Mouse (Mus musculus): Measurements from ENCODE around the gene Usp13. TPM values are rescaled to one million over a fixed set of nuclear protein-coding genes. Genes with fewer than 3 reads are reported as not detected.

Gene Usp13
- polyA plus RNA-seq (2012; rRNA removed): 0.11 and 0.14 TPM in 2 replicates

GRCm38 (mm10) chr3:32817357-32818326 lies at the start of gene Usp13:
Gene Usp13 (plus strand): TSS chr3:32817546.
- Histone ChIP-seq H3K27ac (ENCODE audit: control insufficient read depth, insufficient read depth, low read depth, low read length) (no peak within 1 kb of the TSS), H3K36me3 (ENCODE audit: control insufficient read depth, insufficient read depth, low read length) (no peaks in the 10 kb centered on the region), H3K4me1 (ENCODE audit: control insufficient read depth, insufficient read depth, low read length) (peaks cover 10% of the 10 kb centered on the region), H3K27me3 (ENCODE audit: control insufficient read depth, insufficient read depth, low read length) (no peaks in the 10 kb centered on the region), H3K4me3 (ENCODE audit: control insufficient read depth, low read depth, low read length) (peak within 1 kb of the TSS; percentile 64)
- TF ChIP-seq POLR2A (IDR thresholded peaks at IDR 0.05; ENCODE audit: control insufficient read depth, low read depth, low read length) (no peak), CTCF (IDR thresholded peaks at IDR 0.05; ENCODE audit: control insufficient read depth, insufficient read depth, insufficient replicate concordance, low read depth, low read length) (no peak)

GRCm38 (mm10) chr3:32770781-32771180 lies 46.6 kb upstream of the Usp13 start:
- Histone ChIP-seq H3K27ac (ENCODE audit: control insufficient read depth, insufficient read depth, low read depth, low read length) (no peak overlapping the region), H3K4me3 (ENCODE audit: control insufficient read depth, low read depth, low read length) (no peak overlapping the region), H3K36me3 (ENCODE audit: control insufficient read depth, insufficient read depth, low read length) (no peaks in the 10 kb centered on the region), H3K4me1 (ENCODE audit: control insufficient read depth, insufficient read depth, low read length) (no peaks in the 10 kb centered on the region), H3K27me3 (ENCODE audit: control insufficient read depth, insufficient read depth, low read length) (no peaks in the 10 kb centered on the region)
- TF ChIP-seq CTCF (IDR thresholded peaks at IDR 0.05; ENCODE audit: control insufficient read depth, insufficient read depth, insufficient replicate concordance, low read depth, low read length) (no peak), POLR2A (IDR thresholded peaks at IDR 0.05; ENCODE audit: control insufficient read depth, low read depth, low read length) (no peak)

DNA sequence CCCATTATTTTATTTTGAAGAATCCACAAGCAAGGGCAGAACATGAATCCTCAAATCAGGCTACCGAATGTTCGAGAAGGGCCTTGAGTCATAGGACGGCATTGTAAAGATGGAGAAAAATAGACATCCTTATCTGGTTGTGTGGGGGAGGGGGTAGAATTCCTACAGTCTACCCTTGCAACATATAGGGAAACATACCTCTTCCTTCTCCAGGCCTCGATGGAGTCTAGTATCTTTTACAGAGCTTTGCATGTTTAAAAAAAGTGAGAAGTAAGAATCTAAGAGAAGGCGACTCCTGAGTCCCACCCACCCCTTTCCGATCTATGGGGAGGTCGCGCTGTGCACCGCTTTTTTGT lies 367 bp upstream of the Usp13 start:
- H3K27ac ChIP-seq (ENCODE audit: control insufficient read depth, insufficient read depth, low read depth, low read length): no peak overlapping the region
- TF ChIP-seq POLR2A (IDR thresholded peaks at IDR 0.05; ENCODE audit: control insufficient read depth, low read depth, low read length): no peak
- no peak for TF ChIP-seq CTCF (IDR thresholded peaks at IDR 0.05; ENCODE audit: control insufficient read depth, insufficient read depth, insufficient replicate concordance, low read depth, low read length)
- H3K4me3 ChIP-seq (ENCODE audit: control insufficient read depth, low read depth, low read length): peak overlapping the region; percentile 64
- no peaks in the 10 kb centered on the region for H3K27me3 ChIP-seq (ENCODE audit: control insufficient read depth, insufficient read depth, low read length)
- no peaks in the 10 kb centered on the region for H3K36me3 ChIP-seq (ENCODE audit: control insufficient read depth, insufficient read depth, low read length)
- H3K4me1 ChIP-seq (ENCODE audit: control insufficient read depth, insufficient read depth, low read length): peaks cover 10% of the 10 kb centered on the region

GRCm38 (mm10) chr3:32818327-32818900 lies 1.1 kb downstream of the Usp13 start:
- Histone ChIP-seq H3K4me3 (ENCODE audit: control insufficient read depth, low read depth, low read length) (no peak overlapping the region), H3K36me3 (ENCODE audit: control insufficient read depth, insufficient read depth, low read length) (no peaks in the 10 kb centered on the region), H3K4me1 (ENCODE audit: control insufficient read depth, insufficient read depth, low read length) (peaks cover 11% of the 10 kb centered on the region), H3K27ac (ENCODE audit: control insufficient read depth, insufficient read depth, low read depth, low read length) (no peak overlapping the region), H3K27me3 (ENCODE audit: control insufficient read depth, insufficient read depth, low read length) (no peaks in the 10 kb centered on the region)
- TF ChIP-seq CTCF (IDR thresholded peaks at IDR 0.05; ENCODE audit: control insufficient read depth, insufficient read depth, insufficient replicate concordance, low read depth, low read length) (no peak), POLR2A (IDR thresholded peaks at IDR 0.05; ENCODE audit: control insufficient read depth, low read depth, low read length) (no peak)

- H3K36me3 ChIP-seq (ENCODE audit: control insufficient read depth, insufficient read depth, low read length): no peaks in the 10 kb centered on the region
- no peak for TF ChIP-seq POLR2A (IDR thresholded peaks at IDR 0.05; ENCODE audit: control insufficient read depth, low read depth, low read length)
- no peak for TF ChIP-seq CTCF (IDR thresholded peaks at IDR 0.05; ENCODE audit: control insufficient read depth, insufficient read depth, insufficient replicate concordance, low read depth, low read length)
- no peak overlapping the region for H3K4me3 ChIP-seq (ENCODE audit: control insufficient read depth, low read depth, low read length)
- no peaks in the 10 kb centered on the region for H3K27me3 ChIP-seq (ENCODE audit: control insufficient read depth, insufficient read depth, low read length)
- H3K27ac ChIP-seq (ENCODE audit: control insufficient read depth, insufficient read depth, low read depth, low read length): no peak overlapping the region
- peaks cover 6% of the 10 kb centered on the region for H3K4me1 ChIP-seq (ENCODE audit: control insufficient read depth, insufficient read depth, low read length)
These were observed 5.3 kb downstream of the Usp13 start for GRCm38 (mm10) chr3:32822620-32823019.

DNA sequence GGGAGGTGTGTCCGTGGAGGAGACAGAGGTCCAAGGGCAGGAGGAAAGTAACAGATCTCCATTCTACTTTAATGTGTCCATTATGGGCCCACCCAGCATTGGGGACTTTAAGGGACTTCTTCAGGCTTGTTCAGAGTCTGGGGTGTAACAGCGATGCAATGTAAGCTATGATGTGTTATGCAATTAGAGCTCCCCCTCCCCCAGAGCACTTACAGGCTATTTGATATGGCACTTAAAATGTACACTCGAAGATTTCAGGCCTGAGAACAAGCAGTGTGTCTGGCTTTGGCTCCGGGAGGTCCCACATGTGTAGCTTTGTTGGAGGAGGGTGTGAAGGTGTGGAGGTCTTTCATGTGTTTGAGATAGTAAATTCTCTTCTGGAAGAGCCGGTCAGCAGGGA lies 7.6 kb downstream of the Usp13 start:
- Histone ChIP-seq H3K4me1 (ENCODE audit: control insufficient read depth, insufficient read depth, low read length) (0 out of 2 replicates have a peak, but pooled peaks cover 2% of the 10 kb centered on the region), H3K36me3 (ENCODE audit: control insufficient read depth, insufficient read depth, low read length) (no peaks in the 10 kb centered on the region), H3K4me3 (ENCODE audit: control insufficient read depth, low read depth, low read length) (no peak overlapping the region), H3K27ac (ENCODE audit: control insufficient read depth, insufficient read depth, low read depth, low read length) (no peak overlapping the region), H3K27me3 (ENCODE audit: control insufficient read depth, insufficient read depth, low read length) (no peaks in the 10 kb centered on the region)
- TF ChIP-seq CTCF (IDR thresholded peaks at IDR 0.05; ENCODE audit: control insufficient read depth, insufficient read depth, insufficient replicate concordance, low read depth, low read length) (no peak), POLR2A (IDR thresholded peaks at IDR 0.05; ENCODE audit: control insufficient read depth, low read depth, low read length) (no peak)

- Histone ChIP-seq H3K4me3 (ENCODE audit: control insufficient read depth, low read depth, low read length) (no peak overlapping the region), H3K4me1 (ENCODE audit: control insufficient read depth, insufficient read depth, low read length) (0 out of 2 replicates have a peak, but pooled peaks cover 2% of the 10 kb centered on the region), H3K36me3 (ENCODE audit: control insufficient read depth, insufficient read depth, low read length) (no peaks in the 10 kb centered on the region), H3K27ac (ENCODE audit: control insufficient read depth, insufficient read depth, low read depth, low read length) (no peak overlapping the region), H3K27me3 (ENCODE audit: control insufficient read depth, insufficient read depth, low read length) (no peaks in the 10 kb centered on the region)
- TF ChIP-seq CTCF (IDR thresholded peaks at IDR 0.05; ENCODE audit: control insufficient read depth, insufficient read depth, insufficient replicate concordance, low read depth, low read length) (no peak), POLR2A (IDR thresholded peaks at IDR 0.05; ENCODE audit: control insufficient read depth, low read depth, low read length) (no peak)
These were observed 8.7 kb downstream of the Usp13 start for GRCm38 (mm10) chr3:32825964-32826479.

Measured in testis, adult 2 months (tissue).